Mouse (Mus musculus) inflammation-experienced regulatory T-cells, adult 16 weeks (primary cell): Measurements from ENCODE around the gene Psmb1. TPM values are rescaled to one million over a fixed set of nuclear protein-coding genes. Genes with fewer than 3 reads are reported as not detected.

ENCODE experiments used
- polyA plus RNA-seq: library from polyadenylated mRNA; unstranded; fragments of 100-300 nt; shearing (Covaris generic); gene quantifications from one replicate; pipeline ENCODE4 v1.2.1, GENCODE M21; 2017

Psmb1 gene
- 273 TPM for polyA plus RNA-seq

DNA sequence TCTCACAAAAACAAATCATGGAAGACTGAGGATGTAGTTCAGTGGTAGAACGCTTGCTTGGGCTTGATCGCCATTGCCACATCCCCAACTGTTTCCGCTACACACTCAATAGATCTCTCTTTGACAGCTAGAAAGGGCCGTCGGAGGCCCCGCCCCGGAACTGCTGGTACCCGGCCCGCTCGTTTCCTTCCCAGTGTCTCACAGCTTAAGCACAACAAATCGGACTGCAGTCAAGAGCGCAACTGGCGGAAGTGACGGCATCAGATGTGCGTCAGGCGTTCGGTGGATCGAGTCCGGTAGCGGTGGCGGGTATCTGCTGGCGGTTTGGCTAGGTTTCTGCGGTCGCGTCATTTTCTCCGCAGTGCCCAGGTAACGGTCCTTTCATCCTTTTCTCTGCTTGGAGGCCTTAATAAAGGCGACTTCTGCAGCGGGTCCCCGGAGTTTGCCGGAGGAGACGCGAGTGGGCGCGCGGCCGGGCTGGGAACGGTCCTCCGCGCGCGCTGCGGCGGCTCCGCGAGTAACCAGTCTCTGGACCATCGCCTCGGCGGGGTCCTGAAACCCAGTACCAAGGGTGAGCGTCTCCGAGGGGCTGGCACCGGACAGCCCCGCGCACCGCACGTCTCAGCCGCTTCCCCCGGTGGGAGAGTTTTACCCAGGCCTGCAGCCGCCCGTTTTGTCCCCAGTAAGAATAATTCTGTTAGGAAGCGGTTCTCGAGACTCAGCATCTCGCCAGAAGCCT is at the start of gene Psmb1, which contains the start of gene Tbp:
Gene Psmb1, minus strand, starts transcription at position 96 of the 739 bp plus-strand sequence.
Gene Tbp, plus strand, starts transcription at position 233 of the 739 bp plus-strand sequence.

DNA sequence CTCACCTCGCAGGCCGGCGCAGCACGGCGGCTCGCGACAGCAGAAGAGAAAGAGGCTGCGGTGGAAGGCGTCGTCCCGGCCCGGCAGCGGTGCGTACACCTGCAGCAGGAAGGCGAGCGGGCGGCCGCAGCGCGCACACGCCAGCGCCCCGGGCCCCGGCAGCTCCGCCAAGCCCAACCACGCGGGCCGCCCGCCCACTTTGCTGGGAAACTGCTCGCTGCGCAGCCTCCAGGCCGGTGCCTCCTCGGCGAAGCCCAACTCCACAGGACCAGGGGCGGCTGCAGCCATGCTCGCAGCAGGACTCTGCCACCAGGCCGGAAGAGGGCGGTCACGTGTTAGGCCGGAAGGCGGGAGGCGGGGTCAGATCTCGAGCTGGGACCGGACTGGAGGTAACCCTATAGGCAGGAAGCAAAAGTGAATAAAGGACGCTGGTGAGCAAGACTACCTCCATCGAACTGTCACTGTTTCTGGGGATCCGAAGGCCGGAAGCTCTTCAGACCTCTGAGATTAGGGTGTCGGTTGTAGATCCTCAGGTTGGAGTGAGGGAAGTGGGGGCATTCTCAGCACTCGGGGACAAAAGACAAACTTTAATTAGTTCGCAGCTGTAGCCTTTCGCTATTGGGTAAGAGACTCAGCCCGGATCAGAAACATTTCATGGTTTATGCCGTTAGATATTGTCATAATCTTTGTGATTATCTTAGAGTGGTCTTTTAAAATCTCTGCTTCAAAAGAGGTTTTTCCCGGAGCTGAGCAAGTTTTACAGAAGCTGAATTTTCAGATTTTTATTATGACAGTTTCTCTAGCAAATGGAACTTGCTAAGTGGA is 27.6 kb upstream of the Psmb1 start, which contains the start of gene Pdcd2:
Gene Pdcd2, minus strand, starts transcription at position 316 of the 825 bp plus-strand sequence.

Other genes starting within 250 kb of the Psmb1 start
- 0.43 TPM for gene Dll1, start 122.9 kb downstream of the Psmb1 start, polyA plus RNA-seq
- 65.5 TPM for gene Fam120b, start 103.5 kb downstream of the Psmb1 start, polyA plus RNA-seq
- gene Tbp, start 137 bp upstream of the Psmb1 start, polyA plus RNA-seq: 60.0 TPM
- gene Pdcd2, start 27.6 kb upstream of the Psmb1 start, polyA plus RNA-seq: 31.6 TPM
- 9.8 TPM for gene Prdm9, start 64.6 kb upstream of the Psmb1 start, polyA plus RNA-seq
- gene Chd1, start 205.2 kb upstream of the Psmb1 start, polyA plus RNA-seq: 14.9 TPM